Mouse (Mus musculus): Measurements from ENCODE around the gene Gm609.
"Not testable (repeated sequence)": the region's sequence is repeated elsewhere in the genome, so short reads cannot be mapped to it uniquely, and the experiment has no call there.

The Gm609 gene

GRCm38 (mm10) chr16:45492927-45493326 is at the start of gene Gm609:
Gene Gm609 (minus strand): TSS chr16:45492969.
- DNase-seq (ENCODE audit: low spot score): no peak

- DNase-seq (ENCODE audit: low spot score): no peak
Observed at GRCm38 (mm10) chr16:45542108-45542507, 49.3 kb upstream of the Gm609 start.

- not testable (repeated sequence) for DNase-seq (ENCODE audit: low spot score)
Observed at GRCm38 (mm10) chr16:45538342-45538741, 45.6 kb upstream of the Gm609 start.

- DNase-seq (ENCODE audit: low spot score): no peak
Observed at GRCm38 (mm10) chr16:45535009-45535408, 42.2 kb upstream of the Gm609 start, which contains the start of gene Slc9c1. Gene Slc9c1 (plus strand): TSS chr16:45535309.

GRCm38 (mm10) chr16:45531950-45532349 is 39.2 kb upstream of the Gm609 start, which contains the start of gene Gm17783:
Gene Gm17783 (minus strand): TSS chr16:45532050.
- DNase-seq (ENCODE audit: low spot score): no peak

GRCm38 (mm10) chr16:45525551-45525950 is 32.8 kb upstream of the Gm609 start:
- DNase-seq (ENCODE audit: low spot score): no peak

GRCm38 (mm10) chr16:45495326-45495725 is 2.6 kb upstream of the Gm609 start:
- DNase-seq (ENCODE audit: low spot score): no peak

- DNase-seq (ENCODE audit: low spot score): no peak
Observed at GRCm38 (mm10) chr16:45476991-45477390, 15.8 kb downstream of the Gm609 start.

- DNase-seq (ENCODE audit: low spot score): peak; percentile 54
Observed at GRCm38 (mm10) chr16:45471836-45472235, 20.9 kb downstream of the Gm609 start.

- no peak for DNase-seq (ENCODE audit: low spot score)
Observed at GRCm38 (mm10) chr16:45454762-45455161, 38.0 kb downstream of the Gm609 start.

GRCm38 (mm10) chr16:45437230-45437739 is 55.5 kb downstream of the Gm609 start:
- DNase-seq (ENCODE audit: low spot score): no peak

GRCm38 (mm10) chr16:45435591-45435990 is 57.2 kb downstream of the Gm609 start:
- no peak for DNase-seq (ENCODE audit: low spot score)

- no peak for DNase-seq (ENCODE audit: low spot score)
Observed at GRCm38 (mm10) chr16:45427651-45428050, 65.1 kb downstream of the Gm609 start.

GRCm38 (mm10) chr16:45413497-45413896 is 79.3 kb downstream of the Gm609 start:
- DNase-seq (ENCODE audit: low spot score): no peak

GRCm38 (mm10) chr16:45409064-45409446 is 83.7 kb downstream of the Gm609 start:
- not testable (repeated sequence) for DNase-seq (ENCODE audit: low spot score)

GRCm38 (mm10) chr16:45408425-45409063 is 84.2 kb downstream of the Gm609 start, which contains the start of gene Cd200:
Gene Cd200 (minus strand): TSS chr16:45409053.
- DNase-seq (ENCODE audit: low spot score): peak; percentile 32

- no peak for DNase-seq (ENCODE audit: low spot score)
Observed at GRCm38 (mm10) chr16:45407645-45408400, 84.9 kb downstream of the Gm609 start.

- no peak for DNase-seq (ENCODE audit: low spot score)
Observed at GRCm38 (mm10) chr16:45407091-45407490, 85.7 kb downstream of the Gm609 start.

- no peak for DNase-seq (ENCODE audit: low spot score)
Observed at GRCm38 (mm10) chr16:45402951-45403350, 89.8 kb downstream of the Gm609 start.

GRCm38 (mm10) chr16:45402036-45402435 is 90.7 kb downstream of the Gm609 start:
- no peak for DNase-seq (ENCODE audit: low spot score)

- DNase-seq (ENCODE audit: low spot score): peak; percentile 16
Observed at GRCm38 (mm10) chr16:45399947-45400555, 92.7 kb downstream of the Gm609 start.

- DNase-seq (ENCODE audit: low spot score): no peak
Observed at GRCm38 (mm10) chr16:45399411-45399810, 93.4 kb downstream of the Gm609 start.

GRCm38 (mm10) chr16:45397440-45397839 is 95.3 kb downstream of the Gm609 start:
- no peak for DNase-seq (ENCODE audit: low spot score)

Data from ovary, postnatal 14 days (tissue).